Mouse (Mus musculus) ES-Bruce4 (cell line): ENCODE measurements at regions not wholly inside any gene's neighbourhood (a gene's known extent, or its start where the extent isn't known, plus 50 kb on each side); places are given as distances from the start of the nearest gene placed in this dataset.
A peak's percentile ranks its signal among the peaks of the same experiment; 100 is the strongest.

ENCODE experiments used
- H3K27ac ChIP-seq: 2 replicates; pipeline ENCODE4 v1.5.1; 2012; ENCODE audit warnings: low read length, inconsistent platforms; ENCODE audit not compliant: insufficient read depth
- H3K27me3 ChIP-seq: 2 replicates; pipeline ENCODE4 v1.6.1; 2012; ENCODE audit warnings: mild to moderate bottlenecking, low read length, inconsistent platforms; ENCODE audit not compliant: control insufficient read depth, poor library complexity, insufficient read depth, severe bottlenecking
- H3K36me3 ChIP-seq: 2 replicates; pipeline ENCODE4 v1.6.1; 2012; ENCODE audit warnings: inconsistent platforms, mild to moderate bottlenecking, low read length, moderate library complexity; ENCODE audit not compliant: control insufficient read depth, poor library complexity, insufficient read depth, severe bottlenecking
- H3K4me1 ChIP-seq: one replicate; pipeline ENCODE4 v1.8.1; 2011; ENCODE audit warnings: low read length; ENCODE audit not compliant: control insufficient read depth, insufficient read depth
- H3K4me3 ChIP-seq: 2 replicates; pipeline ENCODE4 v1.5.1; 2011; ENCODE audit warnings: low read depth, mild to moderate bottlenecking, low read length
- H3K9ac ChIP-seq: 2 replicates; pipeline ENCODE4 v1.6.1; 2012; ENCODE audit warnings: low read depth, mild to moderate bottlenecking, inconsistent platforms; ENCODE audit not compliant: poor library complexity, severe bottlenecking
- H3K9me3 ChIP-seq: replicated peaks from 2 replicates; pipeline ENCODE4 v1.6.1; 2012; ENCODE audit warnings: mild to moderate bottlenecking, low read length, inconsistent platforms; ENCODE audit not compliant: control insufficient read depth, poor library complexity, insufficient read depth, severe bottlenecking
- CTCF ChIP-seq: IDR thresholded peaks from one replicate; pipeline ENCODE4 v1.8.1; 2011; ENCODE audit warnings: low read depth, low read length
- EP300 ChIP-seq: IDR thresholded peaks from 2 replicates; pipeline ENCODE4 v1.6.1; 2011; ENCODE audit warnings: low read depth, low read length; ENCODE audit not compliant: insufficient read depth
- POLR2A ChIP-seq: IDR thresholded peaks from one replicate; pipeline ENCODE4 v1.8.1; 2011; ENCODE audit warnings: low read length; ENCODE audit not compliant: insufficient read depth

- Histone ChIP-seq H3K9ac (no peak overlapping the region), H3K27me3 (no peaks in the 10 kb centered on the region), H3K9me3 (no peaks in the 10 kb centered on the region), H3K36me3 (no peaks in the 10 kb centered on the region), H3K4me1 (no peaks in the 10 kb centered on the region), H3K4me3 (no peak overlapping the region), H3K27ac (no peak overlapping the region)
- peak; percentile 98 for TF ChIP-seq CTCF
- TF ChIP-seq EP300 = no peak
These were observed 222.3 kb downstream of the Brms1l start for GRCm38 (mm10) chr12:56058463-56058862.

- TF ChIP-seq CTCF (no peak), POLR2A (no peak), EP300 (no peak)
- H3K9me3 ChIP-seq = 0 out of 2 replicates have a peak, but pooled peaks cover 1% of the 10 kb centered on the region
- no peaks in the 10 kb centered on the region for H3K4me1 ChIP-seq
- no peak overlapping the region for H3K9ac ChIP-seq
- no peaks in the 10 kb centered on the region for H3K36me3 ChIP-seq
- H3K27ac ChIP-seq = no peak overlapping the region
- no peaks in the 10 kb centered on the region for H3K27me3 ChIP-seq
- no peak overlapping the region for H3K4me3 ChIP-seq
These were observed 219.3 kb downstream of the Brms1l start for GRCm38 (mm10) chr12:56055382-56055781.

DNA sequence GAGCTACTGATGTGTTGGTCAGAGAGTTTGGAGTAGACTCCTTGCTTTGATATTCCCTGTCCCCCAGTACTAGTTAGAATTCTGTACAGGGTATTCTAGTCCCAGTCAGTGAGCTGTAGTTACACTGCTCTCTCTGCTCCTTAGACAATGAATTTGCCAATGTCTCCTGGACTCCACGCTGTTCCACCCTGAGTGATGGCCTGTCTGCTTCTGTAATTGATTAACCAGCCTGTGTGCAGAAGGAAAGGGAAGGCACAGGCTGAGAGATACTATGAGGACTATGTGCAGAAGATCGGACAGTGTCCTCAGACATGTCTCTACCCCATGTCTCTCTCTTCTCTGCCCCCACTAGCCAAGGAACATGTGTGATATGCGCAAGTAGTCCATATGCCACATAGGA lies 209.9 kb downstream of the Brms1l start:
- TF ChIP-seq CTCF (no peak), EP300 (no peak), POLR2A (no peak)
- Histone ChIP-seq H3K4me1 (no peaks in the 10 kb centered on the region), H3K9me3 (0 out of 2 replicates have a peak, but pooled peaks cover 4% of the 10 kb centered on the region), H3K27me3 (no peaks in the 10 kb centered on the region), H3K27ac (no peak overlapping the region), H3K36me3 (no peaks in the 10 kb centered on the region), H3K9ac (no peak overlapping the region), H3K4me3 (no peak overlapping the region)

DNA sequence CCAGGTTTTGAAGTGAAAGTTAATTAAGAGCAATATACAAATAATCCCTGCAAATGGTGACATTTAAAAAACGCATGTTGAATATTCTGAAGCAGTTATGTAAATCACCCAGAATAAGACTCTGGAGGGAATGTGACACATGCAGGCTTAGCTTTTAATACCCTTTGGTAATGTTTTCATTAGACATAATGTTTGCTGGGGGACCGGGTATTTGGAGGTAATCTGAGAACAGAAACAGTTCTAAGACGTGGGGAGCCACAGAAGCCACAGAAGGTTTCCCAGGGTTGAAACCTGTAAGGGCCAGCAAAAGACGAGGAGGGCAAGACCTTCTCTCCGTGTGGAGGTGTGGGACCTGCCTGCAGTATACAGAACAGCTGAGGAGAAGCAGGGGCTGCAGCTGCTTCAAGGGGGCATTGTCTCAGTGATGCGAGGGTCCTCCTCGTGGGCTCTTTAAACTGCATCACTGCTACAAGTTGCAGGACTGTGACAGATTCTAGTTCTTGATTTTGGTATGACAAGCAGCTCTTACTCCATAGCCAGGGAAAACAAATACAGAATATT lies 184.9 kb downstream of the Brms1l start:
- H3K27me3 ChIP-seq = no peaks in the 10 kb centered on the region
- no peaks in the 10 kb centered on the region for H3K36me3 ChIP-seq
- no peak overlapping the region for H3K27ac ChIP-seq
- H3K4me1 ChIP-seq = no peaks in the 10 kb centered on the region
- no peaks in the 10 kb centered on the region for H3K9me3 ChIP-seq
- TF ChIP-seq EP300 (no peak), POLR2A (no peak), CTCF (no peak)
- H3K9ac ChIP-seq = no peak overlapping the region
- H3K4me3 ChIP-seq = no peak overlapping the region

DNA sequence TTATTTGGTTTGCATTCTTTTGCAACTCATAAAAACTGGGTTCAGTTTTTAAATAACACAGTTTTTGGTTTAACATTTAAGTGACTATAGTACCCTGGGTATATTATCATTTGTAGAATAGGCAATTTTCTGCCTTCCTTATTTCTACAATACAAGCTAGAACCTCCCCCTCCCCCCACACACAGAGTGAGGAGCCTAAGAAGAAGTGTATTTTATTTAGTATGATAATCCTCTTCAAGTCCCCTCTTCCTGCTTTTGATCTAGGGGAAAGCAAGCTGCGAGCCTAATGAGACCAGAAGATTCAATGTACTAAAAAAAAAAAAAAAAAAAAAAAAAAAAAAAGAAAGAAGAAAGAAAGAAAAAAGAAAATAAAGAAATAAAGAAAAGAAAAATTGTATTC lies 184.4 kb downstream of the Brms1l start:
- Histone ChIP-seq H3K9ac (no peak overlapping the region), H3K4me3 (no peak overlapping the region), H3K27me3 (no peaks in the 10 kb centered on the region), H3K4me1 (no peaks in the 10 kb centered on the region), H3K27ac (no peak overlapping the region), H3K9me3 (no peaks in the 10 kb centered on the region), H3K36me3 (no peaks in the 10 kb centered on the region)
- TF ChIP-seq CTCF (no peak), POLR2A (no peak), EP300 (no peak)

DNA sequence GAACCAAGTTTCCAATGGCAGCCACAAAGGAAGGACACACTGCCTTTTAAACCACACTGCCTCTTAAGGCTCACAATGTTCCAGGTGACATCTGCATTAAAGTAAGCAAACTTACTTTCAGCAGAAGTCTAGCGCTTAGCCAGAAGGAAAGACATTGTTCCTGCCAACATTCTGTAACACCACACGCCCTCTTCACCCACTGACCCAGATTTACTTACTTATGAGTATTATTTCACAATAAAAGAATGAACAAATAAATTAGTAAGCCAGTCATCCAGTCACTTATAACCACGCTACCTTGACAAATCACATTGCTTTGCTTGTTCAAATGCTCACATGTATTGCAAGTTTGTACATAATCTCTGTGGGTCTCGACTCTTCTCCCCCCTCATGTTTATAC lies 173.9 kb downstream of the Brms1l start:
- no peaks in the 10 kb centered on the region; the same call in 1 of the 2 replicates for H3K27me3 ChIP-seq
- H3K4me1 ChIP-seq = peaks cover 2% of the 10 kb centered on the region
- H3K4me3 ChIP-seq = no peak overlapping the region
- TF ChIP-seq EP300 (no peak), POLR2A (no peak), CTCF (no peak)
- no peaks in the 10 kb centered on the region for H3K36me3 ChIP-seq
- H3K9ac ChIP-seq = no peak overlapping the region
- no peak overlapping the region for H3K27ac ChIP-seq
- H3K9me3 ChIP-seq = no peaks in the 10 kb centered on the region
